Mouse (Mus musculus) lung, postnatal 14 days (tissue): Measurements from ENCODE around the gene Immp1l.
A peak's percentile ranks its signal among the peaks of the same experiment; 100 is the strongest.

Experiments
- DNase-seq: peaks from one replicate; pipeline ENCODE4 v3.0.0; 2021

Gene Immp1l

GRCm38 (mm10) chr2:105903896-105904756 is at the start of gene Immp1l, which contains the start of gene Elp4:
Gene Immp1l, plus strand, starts transcription at chr2:105904638.
Gene Elp4, minus strand, starts transcription at chr2:105904564.
- peak; percentile 97 for DNase-seq

DNA sequence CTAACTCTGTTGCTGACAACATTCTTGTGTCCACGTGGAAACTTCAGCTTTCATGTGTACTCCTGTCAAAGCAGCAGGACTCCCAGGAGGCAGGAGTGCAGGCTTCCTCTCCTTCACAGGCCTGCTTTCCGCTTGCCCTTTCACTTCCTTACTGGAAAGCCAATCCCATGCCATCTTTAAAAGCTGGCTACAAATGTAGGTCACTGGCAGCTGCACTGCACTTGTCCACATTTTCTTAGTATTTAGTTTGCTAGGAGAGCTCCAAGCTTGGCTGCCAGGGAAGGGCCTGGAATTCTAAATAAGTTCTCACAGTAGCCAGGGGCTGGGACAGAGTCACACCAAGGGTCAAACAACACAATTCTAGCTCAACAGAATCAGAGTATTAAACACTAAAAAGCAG is 49.7 kb upstream of the Immp1l start:
- DNase-seq, result peak; percentile 2

GRCm38 (mm10) chr2:105873403-105873802 is 31.0 kb upstream of the Immp1l start:
- DNase-seq, result no peak

GRCm38 (mm10) chr2:105890816-105891215 is 13.6 kb upstream of the Immp1l start:
- DNase-seq, result no peak

GRCm38 (mm10) chr2:105904757-105905146 is 314 bp downstream of the Immp1l start:
- no peak for DNase-seq

GRCm38 (mm10) chr2:105908351-105908750 is 3.9 kb downstream of the Immp1l start:
- DNase-seq, result peak; percentile 3

DNA sequence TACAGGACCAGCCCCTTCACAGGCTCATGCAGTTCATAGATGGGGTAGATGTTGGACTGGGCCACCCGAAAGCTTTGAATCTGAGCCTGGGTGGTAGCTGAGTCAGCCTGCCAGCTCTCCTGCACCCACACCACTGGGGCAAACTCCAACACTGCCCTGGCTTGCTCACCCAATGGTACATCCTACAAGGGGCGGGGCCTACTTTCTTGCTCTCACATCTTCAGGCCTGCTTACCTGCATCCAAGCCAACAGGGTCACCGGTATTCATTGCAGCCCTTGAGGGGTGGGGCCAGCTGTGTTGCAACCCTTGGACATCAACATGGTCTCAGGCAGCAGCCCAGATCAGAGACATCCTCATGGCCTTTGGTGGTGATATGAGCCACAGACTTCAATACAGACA is 6.2 kb downstream of the Immp1l start:
- DNase-seq, result no peak

DNA sequence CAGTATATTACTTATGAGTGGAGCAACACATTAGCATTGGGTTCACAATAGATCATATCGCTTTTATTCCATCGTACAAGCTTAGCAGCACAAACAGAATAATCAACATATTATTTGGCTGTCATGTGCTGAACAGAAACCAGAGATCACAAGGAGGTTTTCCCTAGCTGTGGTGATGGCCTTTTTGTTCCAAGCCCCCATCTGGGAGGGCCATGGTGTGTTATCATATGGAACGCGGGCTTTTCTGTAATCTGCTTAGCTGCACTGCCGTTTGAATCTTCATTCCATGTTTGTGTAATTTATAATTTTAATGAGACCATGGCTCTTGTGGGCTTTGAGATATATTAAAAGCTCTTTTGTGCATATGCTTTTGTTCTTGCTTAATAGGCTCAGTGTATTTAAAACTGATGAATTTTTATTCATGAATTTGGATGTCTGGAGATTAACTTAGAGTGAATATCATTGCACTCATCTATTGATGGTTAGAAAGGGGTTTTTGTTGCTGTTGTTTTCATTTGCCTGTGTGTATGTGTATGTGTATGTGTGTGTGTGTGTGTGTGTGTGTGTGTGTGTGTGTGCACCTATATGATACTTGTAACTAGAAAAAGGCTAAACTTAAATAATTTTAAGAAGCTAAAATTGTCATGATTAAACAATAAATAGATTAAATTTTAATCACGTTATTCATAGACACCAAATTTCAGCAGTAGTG is 9.4 kb downstream of the Immp1l start:
- DNase-seq, result no peak

DNA sequence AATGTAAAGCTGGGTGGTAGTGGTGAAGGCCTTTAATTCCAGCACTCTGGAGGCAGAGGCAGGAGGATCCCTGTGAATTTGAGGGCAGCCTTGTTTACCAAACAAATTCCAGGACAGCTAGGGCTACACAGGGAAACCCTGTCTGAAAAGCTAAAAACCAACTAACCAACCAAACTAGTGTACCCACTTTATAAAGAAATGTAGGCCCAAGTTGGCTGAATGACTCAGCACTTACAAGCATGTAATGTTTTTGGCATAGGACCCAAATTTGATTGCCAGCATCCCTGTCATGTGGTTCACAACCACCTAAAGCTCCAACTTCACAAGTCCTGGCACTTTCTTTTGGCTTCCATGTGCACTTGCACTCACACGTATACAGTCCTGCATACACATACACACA is 12.2 kb downstream of the Immp1l start:
- no peak for DNase-seq

DNA sequence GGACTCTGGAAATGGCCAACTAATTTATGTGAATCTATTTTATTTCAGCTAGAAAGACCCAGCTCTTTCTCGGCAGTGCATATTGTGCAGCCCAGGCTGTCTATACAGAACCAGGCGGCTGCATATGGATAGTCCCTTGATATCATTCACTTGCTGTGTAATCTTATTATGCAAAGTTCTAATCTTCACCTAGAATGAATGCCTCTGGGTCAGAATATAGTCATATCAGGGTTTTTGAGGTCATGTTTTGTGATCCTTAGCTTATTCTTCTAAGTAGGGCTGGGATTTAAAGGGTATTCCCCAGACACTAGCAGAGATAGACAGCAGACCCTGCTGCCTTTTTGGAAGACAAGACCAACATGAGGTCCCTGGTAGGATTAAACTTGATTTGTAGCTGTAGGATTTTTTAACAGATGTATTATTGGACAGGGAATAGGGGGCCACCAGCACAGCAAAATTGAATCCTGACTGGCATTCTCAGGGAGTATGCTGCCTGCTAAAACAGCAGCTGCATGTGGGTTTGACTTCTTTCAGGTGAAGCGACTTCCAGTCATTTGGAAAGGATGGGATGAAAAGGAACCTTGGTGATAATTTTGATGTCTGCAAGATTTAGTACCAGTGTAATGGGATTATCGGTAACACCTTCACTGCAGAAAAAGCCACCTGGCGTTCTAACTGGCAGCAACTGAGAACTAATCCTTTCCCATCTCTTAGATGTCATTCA is 13.3 kb downstream of the Immp1l start:
- no peak for DNase-seq

- no peak for DNase-seq
Measured at GRCm38 (mm10) chr2:105950131-105950530, 45.7 kb downstream of the Immp1l start.

DNA sequence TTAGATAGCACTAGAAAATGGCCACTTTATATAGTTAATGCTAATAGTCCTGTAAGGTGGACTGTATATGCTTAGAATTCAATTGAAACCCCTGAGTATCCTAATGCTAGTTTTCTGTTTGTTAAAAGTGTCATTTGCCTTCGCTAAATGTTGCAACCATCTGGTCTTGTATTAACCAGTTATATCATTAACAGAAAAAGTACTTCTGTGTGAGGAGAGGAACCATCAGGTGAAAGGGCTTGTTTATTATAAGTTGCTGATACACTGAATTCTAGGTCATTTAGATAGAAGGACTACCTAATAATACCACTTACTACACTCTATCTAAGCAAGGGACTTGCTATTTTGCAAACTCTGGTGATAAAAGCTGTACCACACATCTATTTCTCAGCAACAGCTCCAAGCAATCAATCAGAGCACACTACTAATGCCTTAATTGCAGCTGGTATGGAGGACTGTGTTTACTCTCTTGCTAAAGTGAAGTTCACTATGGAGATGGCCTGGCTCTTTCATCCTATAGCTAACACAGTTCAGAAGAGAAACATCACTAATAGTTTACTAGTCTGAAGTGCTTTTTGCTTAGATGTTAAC is 47.0 kb downstream of the Immp1l start:
- no peak for DNase-seq

DNA sequence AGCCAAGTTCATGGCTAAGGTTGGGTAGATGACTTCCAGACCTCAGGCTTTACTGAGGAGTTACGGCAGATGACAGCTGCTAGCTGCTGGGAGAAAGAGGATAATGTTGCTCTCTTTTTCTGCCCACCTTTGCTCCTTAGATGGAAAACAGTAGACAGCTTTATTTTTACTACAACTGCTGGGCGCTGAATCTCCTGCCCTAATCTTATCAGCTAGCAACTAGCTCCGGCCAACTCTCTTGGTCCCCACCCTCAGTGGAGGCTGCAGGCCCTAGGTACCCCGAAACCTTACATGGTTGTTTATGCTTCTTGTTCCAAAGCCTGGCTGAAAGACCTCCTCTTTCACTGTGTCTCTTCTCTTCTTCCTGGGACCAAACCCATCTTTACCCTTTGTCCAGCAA is 49.4 kb downstream of the Immp1l start:
- DNase-seq, result no peak

GRCm38 (mm10) chr2:105963447-105963846 is 59.0 kb downstream of the Immp1l start:
- DNase-seq, result no peak

- no peak for DNase-seq
Measured at GRCm38 (mm10) chr2:105973941-105974340, 69.5 kb downstream of the Immp1l start.

GRCm38 (mm10) chr2:105978065-105978464 is 73.6 kb downstream of the Immp1l start:
- no peak for DNase-seq

DNA sequence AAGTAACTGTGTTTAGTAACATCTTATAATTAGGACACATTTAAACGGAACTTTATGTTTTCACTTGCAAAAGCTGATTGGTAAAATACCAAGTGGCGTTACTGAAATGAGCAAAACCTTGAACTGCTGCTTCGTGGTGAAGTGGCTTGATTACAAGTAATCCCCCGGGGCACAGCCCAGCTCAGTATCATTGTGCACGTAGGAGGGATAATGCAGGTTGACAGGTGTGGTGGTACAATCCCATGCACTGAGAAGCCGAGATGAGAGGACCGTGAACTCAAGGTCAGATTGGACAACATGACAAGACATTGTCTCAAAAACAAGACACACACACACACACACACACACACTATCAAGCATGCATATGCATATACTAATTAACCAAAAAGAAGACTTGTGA is 80.8 kb downstream of the Immp1l start:
- DNase-seq, result no peak

GRCm38 (mm10) chr2:105987131-105987530 is 82.7 kb downstream of the Immp1l start:
- DNase-seq, result no peak

GRCm38 (mm10) chr2:105987999-105988398 is 83.6 kb downstream of the Immp1l start:
- DNase-seq, result no peak

GRCm38 (mm10) chr2:106002835-106003739 is 98.6 kb downstream of the Immp1l start, which contains the start of gene Dnajc24:
Gene Dnajc24, minus strand, starts transcription at chr2:106003549.
- DNase-seq, result peak; percentile 87

GRCm38 (mm10) chr2:106008415-106008814 is 104.0 kb downstream of the Immp1l start:
- DNase-seq, result no peak
